Mouse (Mus musculus) urinary bladder, postnatal 36 days (tissue): ENCODE data around the gene Marveld1.

Source experiments
- DNase-seq, 2 experiments: peaks; one replicate each; pipeline ENCODE4 v3.0.0; 2022; ENCODE audit warnings: low spot score in 2 of 2, mixed read lengths in 1 of 2

The Marveld1 gene

GRCm38 (mm10) chr19:42147170-42147768 lies at the start of gene Marveld1:
Marveld1 (plus strand) TSS chr19:42147400.
- peak; percentile 79 to 85 for DNase-seq

- DNase-seq: no peak
These were observed 47.8 kb upstream of the Marveld1 start for GRCm38 (mm10) chr19:42099406-42099805.

GRCm38 (mm10) chr19:42104681-42105080 lies 42.5 kb upstream of the Marveld1 start:
- DNase-seq: no peak

- DNase-seq: no peak
These were observed 31.3 kb upstream of the Marveld1 start for GRCm38 (mm10) chr19:42115783-42116335.

- DNase-seq: no peak
These were observed 29.1 kb upstream of the Marveld1 start for GRCm38 (mm10) chr19:42118142-42118541.

- no peak for DNase-seq
These were observed 28.6 kb upstream of the Marveld1 start for GRCm38 (mm10) chr19:42118596-42118995.

GRCm38 (mm10) chr19:42120451-42120850 lies 26.7 kb upstream of the Marveld1 start:
- DNase-seq: no peak

- no peak for DNase-seq
These were observed 22.5 kb upstream of the Marveld1 start for GRCm38 (mm10) chr19:42124684-42125083.

GRCm38 (mm10) chr19:42125501-42126218 lies 21.5 kb upstream of the Marveld1 start:
- DNase-seq: no peak

GRCm38 (mm10) chr19:42126219-42126605 lies 21.0 kb upstream of the Marveld1 start:
- no peak for DNase-seq

GRCm38 (mm10) chr19:42127024-42127423 lies 20.2 kb upstream of the Marveld1 start:
- DNase-seq: no peak

- no peak for DNase-seq
These were observed 19.0 kb upstream of the Marveld1 start for GRCm38 (mm10) chr19:42128052-42128740.

- DNase-seq: peak; percentile 97 to 98
These were observed 18.3 kb upstream of the Marveld1 start, which contains the start of gene Avpi1 for GRCm38 (mm10) chr19:42128787-42129508. Avpi1 (minus strand) TSS chr19:42129059.

- DNase-seq: no peak
These were observed 17.5 kb upstream of the Marveld1 start for GRCm38 (mm10) chr19:42129509-42130293.

- DNase-seq: no peak
These were observed 16.9 kb upstream of the Marveld1 start for GRCm38 (mm10) chr19:42130294-42130606.

GRCm38 (mm10) chr19:42131101-42131500 lies 16.1 kb upstream of the Marveld1 start:
- no peak for DNase-seq

- DNase-seq: no peak
These were observed 12.1 kb upstream of the Marveld1 start for GRCm38 (mm10) chr19:42135070-42135469.

GRCm38 (mm10) chr19:42136126-42136525 lies 11.1 kb upstream of the Marveld1 start:
- no peak for DNase-seq

GRCm38 (mm10) chr19:42137167-42137672 lies 10.0 kb upstream of the Marveld1 start:
- no peak for DNase-seq

- DNase-seq: no peak
These were observed 8.5 kb upstream of the Marveld1 start for GRCm38 (mm10) chr19:42138517-42139285.
